Mouse (Mus musculus): ENCODE results near the gene Ubn2. TPM values are rescaled to one million over a fixed set of nuclear protein-coding genes. Genes with fewer than 3 reads are reported as not detected.
A peak's percentile ranks its signal among the peaks of the same experiment; 100 is the strongest.
"Not testable (repeated sequence)": the region's sequence is repeated elsewhere in the genome, so short reads cannot be mapped to it uniquely, and the experiment has no call there.

Gene Ubn2
- total and polyA plus RNA-seq, 2 experiments from 2014 or later = 12.3 to 22.5 TPM

DNA sequence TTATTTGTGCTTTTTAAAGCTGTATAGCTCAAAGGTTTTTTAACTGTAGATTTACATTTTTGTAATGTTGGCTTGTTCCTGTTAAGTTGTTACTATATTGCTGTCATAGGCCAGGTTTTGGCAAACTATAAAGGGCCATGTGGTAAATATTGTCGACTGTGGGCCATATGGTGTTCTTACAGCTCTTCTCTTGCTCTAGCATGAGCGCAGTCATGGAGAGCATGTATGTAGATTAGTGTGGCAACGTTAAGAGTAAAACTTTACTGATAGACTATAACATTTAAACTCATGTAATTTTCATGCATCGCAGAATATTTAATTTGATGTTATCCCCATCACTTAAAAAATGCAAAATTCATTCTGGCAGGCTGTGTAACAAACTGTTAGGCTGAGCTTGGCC, 19.3 kb downstream of the Ubn2 start:
- no peak overlapping the region for H3K9ac ChIP-seq (replicated peaks; ENCODE audit: low read length)
- DNase-seq (ENCODE audit: low spot score) = no peak
- peaks cover 23% of the 10 kb centered on the region; the same call in 1 of the 2 replicates for H3K36me3 ChIP-seq (ENCODE audit: insufficient read depth, low read length)
- H3K4me1 ChIP-seq (ENCODE audit: insufficient read depth, low read length) = no peaks in the 10 kb centered on the region
- no peak overlapping the region for H3K4me2 ChIP-seq (ENCODE audit: low read depth, low read length)
- H3K27ac ChIP-seq = no peak overlapping the region
- 91% methylated on average over 4 of the region's 4 CpGs for WGBS
- no peak for TF ChIP-seq CTCF (IDR thresholded peaks at IDR 0.05; ENCODE audit: low read depth)
- no peak overlapping the region for H3K4me3 ChIP-seq (ENCODE audit: low read length)
- no peak for ATAC-seq
- no peaks in the 10 kb centered on the region for H3K27me3 ChIP-seq (ENCODE audit: insufficient read depth, low read length)
- H3K9me3 ChIP-seq (ENCODE audit: low read length) = no peaks in the 10 kb centered on the region

GRCm38 (mm10) chr6:38456425-38456824, 22.7 kb downstream of the Ubn2 start:
- H3K9me3 ChIP-seq (ENCODE audit: low read length); H3K9ac ChIP-seq (replicated peaks; ENCODE audit: low read length); H3K27ac ChIP-seq; H3K27me3 ChIP-seq (ENCODE audit: insufficient read depth, low read length); H3K4me3 ChIP-seq (ENCODE audit: low read length); H3K4me1 ChIP-seq (ENCODE audit: insufficient read depth, low read length); DNase-seq (ENCODE audit: low spot score); H3K4me2 ChIP-seq (ENCODE audit: low read depth, low read length); ATAC-seq: not testable (repeated sequence)
- peaks cover 13% of the 10 kb centered on the region; the same call in 1 of the 2 replicates for H3K36me3 ChIP-seq (ENCODE audit: insufficient read depth, low read length)

DNA sequence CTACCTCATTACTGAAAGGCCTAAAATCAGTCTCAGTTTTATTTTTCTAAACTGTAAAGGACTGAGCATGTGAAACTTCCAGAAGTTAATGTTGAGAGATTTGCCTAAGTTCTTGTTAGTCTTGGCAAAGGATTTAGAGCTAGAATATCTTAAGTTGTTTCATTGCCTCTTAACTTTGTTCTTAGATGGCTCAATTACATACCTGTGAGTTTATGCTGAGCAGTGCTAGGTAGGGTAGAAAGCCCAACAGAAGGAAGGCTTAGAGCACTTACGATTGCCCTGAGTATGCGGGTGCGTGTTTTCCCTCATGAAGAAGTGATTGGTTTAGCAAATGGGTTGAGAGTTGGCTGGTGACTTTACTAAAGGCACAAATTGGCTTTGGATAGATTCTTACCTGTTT, 24.3 kb downstream of the Ubn2 start:
- no peak overlapping the region for H3K4me2 ChIP-seq (ENCODE audit: low read depth, low read length)
- H3K27me3 ChIP-seq (ENCODE audit: insufficient read depth, low read length) = no peaks in the 10 kb centered on the region
- TF ChIP-seq CTCF (IDR thresholded peaks at IDR 0.05; ENCODE audit: low read depth) = no peak
- DNase-seq (ENCODE audit: low spot score) (no peak), ATAC-seq (no peak)
- H3K36me3 ChIP-seq (ENCODE audit: insufficient read depth, low read length) = peaks cover 16% of the 10 kb centered on the region; the same call in 1 of the 2 replicates
- WGBS = 97% methylated on average over 3 of the region's 3 CpGs
- no peak overlapping the region for H3K9ac ChIP-seq (replicated peaks; ENCODE audit: low read length)
- no peak overlapping the region for H3K27ac ChIP-seq
- H3K4me3 ChIP-seq (ENCODE audit: low read length) = no peak overlapping the region
- H3K9me3 ChIP-seq (ENCODE audit: low read length) = no peaks in the 10 kb centered on the region
- no peaks in the 10 kb centered on the region for H3K4me1 ChIP-seq (ENCODE audit: insufficient read depth, low read length)

- 92% methylated on average over 4 of the region's 4 CpGs for whole genome bisulfite sequencing
- no peaks in the 10 kb centered on the region for H3K4me1 ChIP-seq (ENCODE audit: insufficient read depth, low read length)
- no peak for ATAC-seq
Measured at GRCm38 (mm10) chr6:38469591-38469990, 35.8 kb downstream of the Ubn2 start.

GRCm38 (mm10) chr6:38481694-38482371, 48.1 kb downstream of the Ubn2 start:
- Histone ChIP-seq H3K4me1 (ENCODE audit: insufficient read depth, low read length) (no peaks in the 10 kb centered on the region), H3K4me2 (ENCODE audit: low read depth, low read length) (no peak overlapping the region), H3K4me3 (ENCODE audit: low read length) (no peak overlapping the region), H3K27ac (no peak overlapping the region), H3K9ac (replicated peaks; ENCODE audit: low read length) (no peak overlapping the region), H3K27me3 (ENCODE audit: insufficient read depth, low read length) (no peaks in the 10 kb centered on the region), H3K36me3 (ENCODE audit: insufficient read depth, low read length) (peaks cover 31% of the 10 kb centered on the region), H3K9me3 (ENCODE audit: low read length) (no peaks in the 10 kb centered on the region)
- TF ChIP-seq CTCF (IDR thresholded peaks at IDR 0.05; ENCODE audit: low read depth) = no peak
- 44% methylated on average over 5 of the region's 5 CpGs for WGBS
- no peak for ATAC-seq
- DNase-seq (ENCODE audit: low spot score) = peak; percentile 8

More at GRCm38 (mm10) chr6:38469591-38469990, 35.8 kb downstream of the Ubn2 start:
- no peaks in the 10 kb centered on the region for H3K9me3 ChIP-seq (ENCODE audit: low read length)
- peaks cover 10% of the 10 kb centered on the region; the same call in 1 of the 2 replicates for H3K36me3 ChIP-seq (ENCODE audit: insufficient read depth, low read length)
- no peaks in the 10 kb centered on the region for H3K27me3 ChIP-seq (ENCODE audit: insufficient read depth, low read length)
- DNase-seq (ENCODE audit: low spot score) = no peak
- H3K27ac ChIP-seq = no peak overlapping the region
- no peak overlapping the region for H3K4me2 ChIP-seq (ENCODE audit: low read depth, low read length)
- no peak overlapping the region for H3K9ac ChIP-seq (replicated peaks; ENCODE audit: low read length)
- peak; percentile 37 for TF ChIP-seq CTCF (IDR thresholded peaks at IDR 0.05; ENCODE audit: low read depth)
- H3K4me3 ChIP-seq (ENCODE audit: low read length) = no peak overlapping the region

- H3K4me3 ChIP-seq (ENCODE audit: low read length) = no peak overlapping the region
- WGBS = 81% methylated on average over 3 of the region's 3 CpGs
- 0 out of 2 replicates have a peak, but pooled peaks cover 4% of the 10 kb centered on the region for H3K9me3 ChIP-seq (ENCODE audit: low read length)
- H3K27ac ChIP-seq = no peak overlapping the region
- no peak for ATAC-seq
- H3K9ac ChIP-seq (replicated peaks; ENCODE audit: low read length) = no peak overlapping the region
- TF ChIP-seq CTCF (IDR thresholded peaks at IDR 0.05; ENCODE audit: low read depth) = peak; percentile 74
- peaks cover 25% of the 10 kb centered on the region; the same call in 1 of the 2 replicates for H3K36me3 ChIP-seq (ENCODE audit: insufficient read depth, low read length)
- peak; percentile 47 for DNase-seq (ENCODE audit: low spot score)
- H3K27me3 ChIP-seq (ENCODE audit: insufficient read depth, low read length) = no peaks in the 10 kb centered on the region
- no peaks in the 10 kb centered on the region for H3K4me1 ChIP-seq (ENCODE audit: insufficient read depth, low read length)
- no peak overlapping the region for H3K4me2 ChIP-seq (ENCODE audit: low read depth, low read length)
Measured at GRCm38 (mm10) chr6:38492550-38492949, 58.8 kb downstream of the Ubn2 start.

GRCm38 (mm10) chr6:38495641-38496040, 61.9 kb downstream of the Ubn2 start:
- 61% methylated on average over 4 of the region's 4 CpGs for WGBS
- DNase-seq (ENCODE audit: low spot score) = peak; percentile 29
- no peaks in the 10 kb centered on the region for H3K4me1 ChIP-seq (ENCODE audit: insufficient read depth, low read length)
- no peak overlapping the region for H3K27ac ChIP-seq
- H3K4me3 ChIP-seq (ENCODE audit: low read length) = no peak overlapping the region
- peaks cover 33% of the 10 kb centered on the region; the same call in 1 of the 2 replicates for H3K36me3 ChIP-seq (ENCODE audit: insufficient read depth, low read length)
- ATAC-seq = no peak
- H3K4me2 ChIP-seq (ENCODE audit: low read depth, low read length) = no peak overlapping the region
- H3K27me3 ChIP-seq (ENCODE audit: insufficient read depth, low read length) = no peaks in the 10 kb centered on the region
- H3K9ac ChIP-seq (replicated peaks; ENCODE audit: low read length) = no peak overlapping the region
- TF ChIP-seq CTCF (IDR thresholded peaks at IDR 0.05; ENCODE audit: low read depth) = no peak
- 0 out of 2 replicates have a peak, but pooled peaks cover 4% of the 10 kb centered on the region for H3K9me3 ChIP-seq (ENCODE audit: low read length)
